In the genomic region with DNA sequence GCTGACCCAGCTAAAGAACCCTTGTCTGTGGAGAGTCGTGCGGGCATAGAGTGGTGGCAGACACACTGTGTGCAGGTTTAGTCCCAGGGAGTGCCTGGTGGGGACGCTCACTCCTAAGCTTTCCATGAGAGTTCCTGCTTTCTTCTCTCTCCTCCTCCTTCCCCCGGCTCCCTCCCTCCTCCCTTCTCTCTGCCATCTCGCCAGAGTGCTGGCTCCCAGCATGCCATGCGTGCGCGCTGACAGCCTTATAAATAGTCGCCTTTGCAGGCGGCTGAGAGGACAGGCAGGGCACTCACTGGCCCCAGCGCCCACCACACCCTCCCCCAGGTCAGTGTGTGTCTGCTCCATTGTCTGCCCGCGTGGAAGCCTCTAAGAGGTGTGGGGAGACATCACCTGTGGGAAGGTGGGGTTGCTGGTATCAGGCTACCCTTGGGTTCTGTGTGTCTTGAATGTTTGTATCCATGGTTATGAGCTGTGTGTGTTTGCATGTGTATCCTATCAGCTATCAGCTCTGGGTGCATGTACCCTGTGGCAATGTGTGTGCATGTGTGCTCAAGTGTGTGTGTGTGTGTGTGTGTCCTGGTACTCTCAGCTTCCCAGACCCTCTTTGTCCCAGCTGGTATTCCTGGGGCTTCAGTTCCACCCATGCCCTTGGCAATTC, we compare ENCODE assay signal across 8 mouse cellular contexts. TPM values are rescaled to one million over a fixed set of nuclear protein-coding genes. Genes with fewer than 3 reads are reported as not detected.
A peak's percentile ranks its signal among the peaks of the same experiment; 100 is the strongest.
DNase-seq lines count a peak whose midpoint lies in the region; ATAC-seq lines count a peak whose summit lies in the region.

No protein-coding gene starts in this region.

- H3K4me3 ChIP-seq in hindbrain, embryonic 14.5 days (replicated peaks; ENCODE audit: low read length), result peak overlapping the region; percentile 28
- H3K4me3 ChIP-seq in lung, embryonic 16.5 days (ENCODE audit: low read length), result peak overlapping the region; percentile 22

- H3K4me1 ChIP-seq in hindbrain, embryonic 14.5 days (replicated peaks; ENCODE audit: control insufficient read depth, insufficient read depth, low read length), result peaks cover 44% of the 10 kb centered on the region
- H3K4me1 ChIP-seq in lung, embryonic 16.5 days (replicated peaks; ENCODE audit: control insufficient read depth, insufficient read depth, low read length), result peaks cover 63% of the 10 kb centered on the region

- no peaks in the 10 kb centered on the region for H3K27me3 ChIP-seq in hindbrain, embryonic 14.5 days (ENCODE audit: control insufficient read depth, insufficient read depth, low read length)
- H3K27me3 ChIP-seq in lung, embryonic 16.5 days (ENCODE audit: control insufficient read depth, insufficient read depth, low read depth, low read length), result no peaks in the 10 kb centered on the region

- peak; percentile 64; the same call in 1 of the 2 replicates for ATAC-seq in hindbrain, embryonic 14.5 days (ENCODE audit: low FRiP score)
- ATAC-seq in lung, embryonic 16.5 days (ENCODE audit: low read depth), result peak; percentile 24; the same call in 1 of the 2 replicates

- peak; percentile 39 for DNase-seq in R1 (ENCODE audit: low read depth, low spot score)
- DNase-seq in cerebellum, postnatal 10 days, result peak; percentile 86 to 88
- peak; percentile 75 to 82 for DNase-seq in frontal cortex, postnatal 25 days (ENCODE audit: low spot score in 2 of 2)
- DNase-seq in hindbrain, embryonic 14.5 days (ENCODE audit: low spot score), result peak; percentile 84
- peak; percentile 69 to 81 for DNase-seq in layer of hippocampus, postnatal 25 days (ENCODE audit: extremely low spot score in 1 of 2, low spot score in 1 of 2)
- peak; percentile 90 to 91 for DNase-seq in right cerebral cortex, adult 2 months (ENCODE audit: low spot score in 2 of 2)
- DNase-seq in thymus, postnatal 14 days, result no peak

- H3K27ac ChIP-seq in hindbrain, embryonic 14.5 days, result peak overlapping the region; percentile 86
- peak overlapping the region; percentile 74 for H3K27ac ChIP-seq in lung, embryonic 16.5 days (ENCODE audit: low read length)

- H3K9me3 ChIP-seq in hindbrain, embryonic 14.5 days (ENCODE audit: control insufficient read depth, low read length), result no peaks in the 10 kb centered on the region
- no peaks in the 10 kb centered on the region for H3K9me3 ChIP-seq in lung, embryonic 16.5 days (ENCODE audit: control insufficient read depth, low read length)

- WGBS in hindbrain, embryonic 14.5 days, result 2% methylated on average over 13 of the region's 13 CpGs
- 3% methylated on average over 13 of the region's 13 CpGs for WGBS in lung, embryonic 16.5 days

- H3K4me2 ChIP-seq in hindbrain, embryonic 14.5 days (replicated peaks), result peak overlapping the region; percentile 52
- H3K4me2 ChIP-seq in lung, embryonic 16.5 days (ENCODE audit: low read depth, low read length), result peak overlapping the region; percentile 50

- peak overlapping the region; percentile 62 for H3K9ac ChIP-seq in hindbrain, embryonic 14.5 days
- peak overlapping the region; percentile 60 for H3K9ac ChIP-seq in lung, embryonic 16.5 days (ENCODE audit: low read length)

- no peaks in the 10 kb centered on the region for H3K36me3 ChIP-seq in hindbrain, embryonic 14.5 days (replicated peaks; ENCODE audit: control insufficient read depth, insufficient read depth)
- H3K36me3 ChIP-seq in lung, embryonic 16.5 days (ENCODE audit: control insufficient read depth, insufficient read depth, low read length), result no peaks in the 10 kb centered on the region

RNA-seq across cellular contexts. Expression of a gene that starts 3.8 kb away (rescaled TPM):
- 78.1 and 82.0 TPM in 2 replicates for polyA plus RNA-seq in hindbrain, embryonic 14.5 days (2014; fragmentation: Nextera tagmentation; extraction: Ambion mirVana)
- total RNA-seq in layer of hippocampus, postnatal 25 days (2021), result 100 to 1,000 TPM; 127 to 140 TPM
- 67.2 and 76.7 TPM in 2 replicates for polyA plus RNA-seq in lung, embryonic 16.5 days (2015; fragmentation: Nextera tagmentation; extraction: Ambion mirVana)

RNA-seq across cellular contexts. Expression of a gene that starts 21.1 kb away (rescaled TPM):
- 28.1 and 30.5 TPM in 2 replicates for polyA plus RNA-seq in hindbrain, embryonic 14.5 days (2014; fragmentation: Nextera tagmentation; extraction: Ambion mirVana)
- total RNA-seq in layer of hippocampus, postnatal 25 days (2021), result 10 to 100 TPM; 17.4 to 24.2 TPM
- 108 and 120 TPM in 2 replicates for polyA plus RNA-seq in lung, embryonic 16.5 days (2015; fragmentation: Nextera tagmentation; extraction: Ambion mirVana)

RNA-seq across cellular contexts. Expression of a gene that starts 25.8 kb away (rescaled TPM):
- polyA plus RNA-seq in hindbrain, embryonic 14.5 days (2014; fragmentation: Nextera tagmentation; extraction: Ambion mirVana), result 8.5 and 9.3 TPM in 2 replicates
- 100 to 1,000 TPM; 105 to 124 TPM for total RNA-seq in layer of hippocampus, postnatal 25 days (2021)
- 25.4 and 26.3 TPM in 2 replicates for polyA plus RNA-seq in lung, embryonic 16.5 days (2015; fragmentation: Nextera tagmentation; extraction: Ambion mirVana)

RNA-seq across cellular contexts. Expression of a gene that starts 38.4 kb away (rescaled TPM):
- polyA plus RNA-seq in hindbrain, embryonic 14.5 days (2014; fragmentation: Nextera tagmentation; extraction: Ambion mirVana), result 32.3 and 36.8 TPM in 2 replicates
- total RNA-seq in layer of hippocampus, postnatal 25 days (2021), result 10 to 100 TPM; 41.4 to 48.8 TPM
- 26.0 and 28.1 TPM in 2 replicates for polyA plus RNA-seq in lung, embryonic 16.5 days (2015; fragmentation: Nextera tagmentation; extraction: Ambion mirVana)

RNA-seq across cellular contexts. Expression of a gene that starts 49.9 kb away (rescaled TPM):
- polyA plus RNA-seq in hindbrain, embryonic 14.5 days (2014; fragmentation: Nextera tagmentation; extraction: Ambion mirVana), result 0.48 and 0.81 TPM in 2 replicates
- under 1 TPM in 1 of 2 experiments, not detected in 1; 0.33 TPM for total RNA-seq in layer of hippocampus, postnatal 25 days (2021)
- not detected in 2 replicates for polyA plus RNA-seq in lung, embryonic 16.5 days (2015; fragmentation: Nextera tagmentation; extraction: Ambion mirVana)
